Mouse (Mus musculus) urinary bladder, postnatal 14 days (tissue): Measurements from ENCODE around the gene Uvssa.
A peak's percentile ranks its signal among the peaks of the same experiment; 100 is the strongest.
"Not testable (repeated sequence)": the region's sequence is repeated elsewhere in the genome, so short reads cannot be mapped to it uniquely, and the experiment has no call there.

ENCODE experiments used
- DNase-seq: peaks from one replicate; pipeline ENCODE4 v3.0.0; 2021; ENCODE audit warnings: low spot score

Uvssa gene

GRCm38 (mm10) chr5:33378302-33378854 is at the start of gene Uvssa:
Gene Uvssa (plus strand): TSS chr5:33378549.
- peak; percentile 99 for DNase-seq

DNA sequence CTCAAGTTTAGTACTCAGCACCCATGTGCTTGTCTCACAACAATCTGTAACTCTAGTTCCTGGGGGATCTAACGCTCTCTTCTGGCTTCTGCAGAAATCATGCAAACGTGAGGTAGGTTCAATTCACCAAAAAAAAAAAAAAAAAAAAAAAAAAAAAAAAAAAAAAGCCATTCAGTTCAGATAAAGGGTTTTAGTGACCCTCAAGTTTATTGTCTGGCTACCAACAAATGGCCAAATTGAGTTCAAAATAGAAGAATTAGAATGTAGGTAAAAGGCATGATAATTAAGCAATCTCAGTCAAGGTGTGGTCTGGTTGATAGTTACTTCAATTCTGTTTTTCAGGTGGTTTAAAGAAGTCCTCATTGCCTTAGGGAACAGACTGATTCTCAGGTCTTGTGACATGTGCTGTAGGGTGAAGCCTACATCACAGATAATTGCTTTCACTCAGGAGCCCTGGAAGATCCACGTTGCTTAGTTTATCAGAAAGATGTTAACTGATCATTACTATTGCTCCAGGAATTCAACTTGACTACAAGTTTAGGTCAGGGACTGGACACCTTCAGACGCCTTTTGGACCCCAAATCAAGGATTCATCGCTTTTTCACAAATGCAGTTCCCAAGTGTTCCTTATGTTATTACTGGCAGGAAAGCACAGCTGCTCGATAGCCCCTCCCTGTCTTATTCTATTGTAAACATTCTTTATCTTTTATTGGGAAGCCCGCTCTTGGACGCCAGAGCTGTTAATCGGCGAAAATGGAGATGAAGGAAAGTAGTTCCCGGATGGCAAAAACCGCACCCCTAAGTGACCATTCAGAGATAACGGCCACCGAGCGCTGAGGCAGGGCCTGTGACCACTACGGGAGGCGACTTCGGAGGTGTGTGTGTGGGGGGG is 43.7 kb upstream of the Uvssa start:
- no peak for DNase-seq

DNA sequence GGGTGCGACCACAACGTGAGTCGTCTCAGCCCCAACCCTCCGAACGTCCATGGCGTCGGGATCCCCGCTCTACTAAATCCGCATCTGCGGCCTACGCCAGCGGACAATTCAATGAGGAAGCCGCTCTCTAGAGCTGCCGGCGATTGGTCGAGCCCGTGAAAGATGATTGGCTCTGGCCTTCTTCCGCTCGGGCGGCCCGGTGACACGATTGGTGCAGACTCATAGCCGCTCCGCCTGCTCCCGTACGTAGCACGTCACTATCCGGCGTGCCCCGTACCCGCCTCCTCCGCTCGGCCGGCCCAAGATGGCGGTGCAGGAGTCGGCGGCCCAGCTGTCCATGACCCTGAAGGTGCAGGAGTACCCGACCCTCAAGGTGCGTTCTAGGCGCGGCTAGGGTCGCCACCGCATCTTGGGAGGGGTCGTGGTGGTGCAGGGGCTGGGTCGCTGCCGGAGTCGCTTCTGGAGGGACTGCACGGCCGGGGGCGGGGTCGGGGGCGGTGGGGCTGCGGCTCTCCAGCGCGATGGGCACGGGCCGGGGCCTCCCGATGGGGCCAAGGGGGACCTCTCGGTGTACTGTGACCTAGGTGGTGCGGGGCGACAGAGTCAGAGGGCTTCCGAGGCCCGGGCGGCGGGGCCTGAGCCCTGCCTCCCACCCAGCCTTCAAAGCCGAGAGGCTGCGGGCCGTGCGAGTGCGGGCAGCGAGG is 42.9 kb upstream of the Uvssa start, which contains the start of gene Maea:
Gene Maea, plus strand, starts transcription at position 237 of the 704 bp plus-strand sequence.
- peak; percentile 97 for DNase-seq

DNA sequence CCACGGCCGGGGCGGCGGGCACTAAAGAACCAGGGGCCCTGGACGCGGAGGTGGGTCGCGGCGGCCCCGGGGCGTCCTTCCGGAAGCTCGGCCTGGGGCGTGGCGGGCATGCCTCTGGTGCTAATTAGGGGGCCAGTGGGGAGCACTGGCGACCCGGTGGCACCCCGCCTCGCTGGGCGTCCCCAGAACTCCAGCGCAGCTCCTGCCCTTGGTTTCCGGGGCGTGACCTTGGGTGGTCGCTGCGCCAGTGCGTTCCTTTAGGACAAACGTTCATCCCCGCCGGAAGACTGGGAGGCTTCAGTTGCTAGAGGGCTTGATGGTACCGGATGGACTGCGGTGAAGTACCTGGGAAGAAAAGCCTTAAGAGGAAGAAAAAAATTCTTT is 42.4 kb upstream of the Uvssa start:
- DNase-seq, result peak; percentile 14

- DNase-seq, result no peak
These were observed 41.1 kb upstream of the Uvssa start for GRCm38 (mm10) chr5:33337206-33337605.

- no peak for DNase-seq
These were observed 37.2 kb upstream of the Uvssa start for GRCm38 (mm10) chr5:33341165-33341564.

GRCm38 (mm10) chr5:33342248-33342647 is 36.1 kb upstream of the Uvssa start:
- not testable (repeated sequence) for DNase-seq

GRCm38 (mm10) chr5:33342821-33343220 is 35.5 kb upstream of the Uvssa start:
- DNase-seq, result no peak

- DNase-seq, result no peak
These were observed 34.8 kb upstream of the Uvssa start for GRCm38 (mm10) chr5:33343571-33343970.

DNA sequence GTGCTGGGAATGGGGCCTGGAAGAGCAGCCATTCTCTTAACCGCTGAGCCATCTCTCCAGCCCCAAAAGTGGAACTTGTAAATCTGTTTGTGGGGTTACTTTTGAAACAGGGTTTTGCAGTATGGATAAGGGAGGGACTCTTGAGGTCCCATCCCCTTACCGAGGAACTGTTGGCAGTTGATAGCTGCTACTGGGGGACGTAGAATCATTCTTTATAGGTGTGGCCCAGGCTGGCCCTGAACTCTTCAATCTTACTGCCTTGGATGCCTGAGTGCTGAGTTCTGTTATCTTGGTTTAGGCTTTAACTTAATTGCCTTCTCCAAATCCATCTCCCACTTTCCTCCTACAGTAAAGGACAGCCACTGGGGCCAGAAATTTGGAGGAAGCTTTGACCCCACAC is 34.3 kb upstream of the Uvssa start:
- no peak for DNase-seq

- no peak for DNase-seq
These were observed 30.7 kb upstream of the Uvssa start for GRCm38 (mm10) chr5:33347620-33348019.

- no peak for DNase-seq
These were observed 29.1 kb upstream of the Uvssa start for GRCm38 (mm10) chr5:33349205-33349604.

DNA sequence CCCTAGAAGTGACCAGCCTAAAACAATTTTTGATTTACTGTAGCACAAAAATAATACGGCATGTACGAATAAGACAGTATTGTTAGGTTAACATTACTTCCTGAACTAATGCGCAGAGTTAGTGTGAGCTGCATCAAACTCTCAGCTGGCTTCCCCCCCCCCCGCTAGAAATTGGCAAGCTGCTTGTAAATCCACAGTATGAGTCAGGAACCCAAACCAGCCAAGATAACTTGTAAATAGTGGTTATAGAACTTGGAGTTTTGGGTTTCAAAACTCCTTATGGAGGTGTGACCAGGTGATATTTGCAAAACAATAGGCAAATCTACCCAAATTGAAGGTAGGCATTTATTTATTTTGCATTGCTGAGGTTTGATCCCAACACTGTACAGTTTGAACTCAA is 28.6 kb upstream of the Uvssa start:
- no peak for DNase-seq

- DNase-seq, result no peak
These were observed 26.6 kb upstream of the Uvssa start for GRCm38 (mm10) chr5:33351556-33352272.

GRCm38 (mm10) chr5:33352273-33352645 is 26.1 kb upstream of the Uvssa start:
- DNase-seq, result no peak

DNA sequence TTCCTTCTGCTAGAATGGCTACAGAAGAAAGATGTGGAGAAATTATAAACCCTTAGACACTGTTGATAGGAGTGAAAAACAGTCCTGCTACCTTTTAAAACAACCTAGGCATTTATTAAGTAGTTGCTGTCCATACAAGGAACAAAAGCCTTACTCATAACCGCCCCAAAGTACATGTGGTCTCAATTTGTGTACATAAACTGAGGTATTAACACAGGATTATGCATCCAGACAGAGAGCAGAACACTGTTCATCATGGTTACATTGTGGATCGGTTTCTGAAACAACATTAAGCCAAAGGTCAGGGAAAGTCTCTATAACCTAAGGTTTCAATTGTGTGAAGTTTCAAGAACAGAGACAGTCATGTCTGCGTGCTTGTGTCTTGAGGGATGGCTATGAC is 25.3 kb upstream of the Uvssa start:
- DNase-seq, result no peak

GRCm38 (mm10) chr5:33357494-33357893 is 20.9 kb upstream of the Uvssa start:
- no peak for DNase-seq

DNA sequence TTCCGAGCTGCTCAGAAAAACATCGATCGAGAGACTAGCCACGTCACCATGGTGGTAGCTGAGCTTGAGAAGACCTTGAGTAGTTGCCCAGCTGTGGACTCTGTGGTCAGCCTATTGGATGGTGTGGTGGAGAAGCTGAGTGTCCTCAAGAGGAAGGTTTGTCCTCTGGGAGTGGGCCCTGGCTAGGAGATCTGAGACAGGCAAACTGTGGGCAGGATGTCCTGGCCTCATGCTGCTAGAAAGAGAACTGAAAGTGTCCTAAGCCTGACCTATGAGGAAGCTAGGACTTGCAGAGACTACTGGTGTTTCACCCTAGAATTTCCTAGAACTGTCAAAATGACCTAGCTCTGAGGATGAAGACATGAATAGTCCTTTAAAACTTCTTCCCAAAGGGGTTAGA is 19.9 kb upstream of the Uvssa start:
- DNase-seq, result no peak

DNA sequence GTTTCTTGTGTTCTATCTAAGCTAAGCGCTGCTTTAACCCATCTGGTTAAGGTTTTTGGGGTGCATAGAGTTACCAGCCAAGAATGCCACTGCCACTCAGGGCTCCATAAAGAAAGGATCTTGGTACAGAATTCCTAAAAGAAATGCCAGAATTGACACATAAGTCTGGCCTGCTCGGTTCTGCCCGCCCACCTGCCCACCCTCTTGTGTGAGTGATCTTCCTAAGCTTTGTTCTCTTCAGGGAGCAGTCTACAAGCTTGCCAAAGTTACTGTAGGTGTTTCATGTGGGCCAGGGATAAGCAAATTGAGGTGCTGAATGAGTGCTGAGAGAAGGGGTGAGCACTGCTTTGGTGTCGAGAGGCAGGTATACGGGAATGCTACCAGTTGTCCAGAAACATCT is 15.1 kb upstream of the Uvssa start:
- no peak for DNase-seq

GRCm38 (mm10) chr5:33368651-33369050 is 9.7 kb upstream of the Uvssa start:
- DNase-seq, result no peak

DNA sequence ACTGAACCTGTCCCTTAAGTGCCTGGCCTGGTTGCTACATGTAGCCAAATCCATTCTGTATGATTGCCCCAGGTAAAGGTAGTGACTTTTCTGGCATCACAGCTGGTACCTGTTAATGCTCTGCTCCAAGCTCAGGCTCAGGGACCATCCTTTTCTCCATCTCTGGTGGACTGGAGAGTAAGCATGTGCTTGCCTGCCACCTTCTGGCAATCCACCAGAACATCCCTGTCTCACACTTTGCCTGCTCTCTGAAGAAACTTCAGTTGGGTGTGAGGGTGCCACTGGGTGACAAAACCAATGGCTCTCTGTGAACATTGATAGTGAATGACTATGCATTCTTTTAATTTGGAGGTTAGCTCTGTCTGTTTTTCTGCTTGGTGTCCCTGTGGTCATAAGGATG is 7.2 kb upstream of the Uvssa start:
- DNase-seq, result peak; percentile 25

DNA sequence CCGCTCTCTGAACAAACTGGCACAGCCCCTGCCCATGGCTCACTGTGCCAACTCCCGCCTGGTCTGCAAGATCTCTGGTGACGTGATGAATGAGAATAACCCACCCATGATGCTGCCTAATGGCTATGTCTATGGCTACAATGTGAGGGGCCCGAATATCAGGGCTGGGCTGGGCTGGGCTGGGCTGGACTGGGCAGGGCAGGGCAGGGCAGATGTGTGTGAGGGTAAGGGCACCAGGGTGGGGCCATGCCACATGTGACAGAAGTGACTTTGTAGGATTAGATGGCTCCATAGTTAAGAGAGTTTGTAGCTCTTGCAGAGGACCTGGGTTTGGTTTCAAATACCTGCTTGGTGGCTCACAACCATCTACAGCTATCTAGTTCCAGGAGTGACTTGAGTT is 6.7 kb upstream of the Uvssa start:
- DNase-seq, result no peak
